Mouse (Mus musculus) kidney, adult 2 months (tissue): ENCODE measurements at regions not wholly inside any gene's neighbourhood (a gene's known extent, or its start where the extent isn't known, plus 50 kb on each side); places are given as distances from the start of the nearest gene placed in this dataset.

Experiments used
- CTCF ChIP-seq: fragments of 200-500 bp; conservative IDR thresholded peaks from 2 replicates; pipeline ENCODE4 v1.5.1; 2011; ENCODE audit warnings: low read depth, mild to moderate bottlenecking, control low read depth, low read length, moderate library complexity, mixed read lengths; ENCODE audit not compliant: insufficient read depth, insufficient read length
- POLR2A ChIP-seq: fragments of 200-500 bp; IDR thresholded peaks from one replicate; pipeline ENCODE4 v1.6.1; 2011; ENCODE audit warnings: low read depth, low read length, control low read depth

- no peak for TF ChIP-seq CTCF
- no peak for TF ChIP-seq POLR2A
Measured at GRCm38 (mm10) chr10:22905281-22905680, 85.3 kb upstream of the Tcf21 start.
